Mouse (Mus musculus): Measurements from ENCODE around the gene Tex19.2.

DNA sequence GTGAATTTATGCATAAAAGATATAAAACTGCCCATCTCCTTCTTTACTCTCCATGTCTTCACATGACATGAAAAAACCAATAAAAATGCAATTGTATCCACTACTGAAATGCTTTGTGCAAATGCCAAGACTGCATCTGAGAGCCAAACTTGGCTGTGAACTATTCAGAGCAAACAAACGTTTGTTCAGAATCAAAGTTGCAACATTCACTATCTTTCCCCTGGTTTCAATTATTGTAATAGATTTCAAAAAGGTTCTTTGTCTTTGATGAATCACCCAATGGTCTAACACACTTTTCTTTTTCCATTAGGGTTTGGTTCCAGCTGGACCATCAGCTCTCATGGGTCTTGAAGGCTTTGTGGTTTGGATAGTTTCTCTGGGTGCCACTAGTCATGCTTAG lies 11.1 kb upstream of the Tex19.2 start:
- TF ChIP-seq CTCF (IDR thresholded peaks at IDR 0.05; ENCODE audit: borderline replicate concordance, insufficient read depth, low read depth, low read length) (no peak), POLR2A (IDR thresholded peaks at IDR 0.05; ENCODE audit: borderline replicate concordance, insufficient read depth, low read length) (no peak)
